Mouse (Mus musculus) embryonic facial prominence, embryonic 10.5 days (tissue): ENCODE results near the gene Nemp1. TPM values are rescaled to one million over a fixed set of nuclear protein-coding genes. Genes with fewer than 3 reads are reported as not detected.

ENCODE experiments used
- DNase-seq: peaks from one replicate; pipeline ENCODE4 v3.0.0-alpha.2; 2017; ENCODE audit warnings: low spot score
- H3K27ac ChIP-seq: fragments of 300-500 bp; sonication (generic); replicated peaks from 2 replicates; pipeline ENCODE4 v1.5.1; 2016; ENCODE audit warnings: mild to moderate bottlenecking
- H3K27me3 ChIP-seq: fragments of 300-500 bp; sonication (generic); replicated peaks from 2 replicates; pipeline ENCODE4 v1.6.1; 2016; ENCODE audit warnings: low read depth, mild to moderate bottlenecking; ENCODE audit not compliant: poor library complexity, severe bottlenecking
- H3K36me3 ChIP-seq: fragments of 300-500 bp; sonication (generic); replicated peaks from 2 replicates; pipeline ENCODE4 v1.6.1; 2016; ENCODE audit warnings: mild to moderate bottlenecking, moderate library complexity
- H3K4me1 ChIP-seq: fragments of 300-500 bp; sonication (generic); 2 replicates; pipeline ENCODE4 v1.6.1; 2016
- H3K4me3 ChIP-seq: fragments of 300-500 bp; sonication (generic); 2 replicates; pipeline ENCODE4 v1.5.1; 2016; ENCODE audit warnings: mild to moderate bottlenecking, moderate library complexity
- H3K9me3 ChIP-seq: fragments of 300-500 bp; sonication (generic); 2 replicates; pipeline ENCODE4 v1.6.1; 2016; ENCODE audit warnings: mild to moderate bottlenecking
- WGBS: fragments of 180-500 bp; shearing (Covaris S2); methylation state at CpG from one replicate; pipeline ENCODE4 v1.1.7; 2016; 5-methylcytosine and 5-hydroxymethylcytosine counted together
- polyA plus RNA-seq: library from polyadenylated mRNA; unstranded; fragments of >200 nt; fragmentation: Nextera tagmentation; extraction: Ambion mirVana; gene quantifications from 2 replicates; pipeline ENCODE4 v1.2.1, GENCODE M21; 2016

The Nemp1 gene
- polyA plus RNA-seq, 1 experiment from 2014 or later = 10.0 TPM

GRCm38 (mm10) chr10:127739661-127740161 lies 73.0 kb downstream of the Nemp1 start:
- peak; percentile 66 for DNase-seq
- Histone ChIP-seq H3K4me3 (peak overlapping the region; percentile 96), H3K9me3 (0 out of 2 replicates have a peak, but pooled peaks cover 4% of the 10 kb centered on the region), H3K27me3 (0 out of 2 replicates have a peak, but pooled peaks cover 3% of the 10 kb centered on the region), H3K36me3 (peaks cover 38% of the 10 kb centered on the region), H3K4me1 (peaks cover 15% of the 10 kb centered on the region), H3K27ac (peak overlapping the region; percentile 97)
- WGBS = under 1% methylated on average over 54 of the region's 55 CpGs

GRCm38 (mm10) chr10:127744661-127745060 lies 78.0 kb downstream of the Nemp1 start:
- Histone ChIP-seq H3K4me3 (no peak overlapping the region), H3K27ac (no peak overlapping the region), H3K9me3 (0 out of 2 replicates have a peak, but pooled peaks cover 4% of the 10 kb centered on the region), H3K4me1 (peaks cover 24% of the 10 kb centered on the region), H3K36me3 (peaks cover 82% of the 10 kb centered on the region), H3K27me3 (0 out of 2 replicates have a peak, but pooled peaks cover 1% of the 10 kb centered on the region)
- DNase-seq = peak; percentile 68
- 62% methylated on average over 5 of the region's 5 CpGs for WGBS

- 79% methylated on average over 5 of the region's 5 CpGs for WGBS
- peaks cover 85% of the 10 kb centered on the region for H3K36me3 ChIP-seq
- DNase-seq = no peak
- H3K27ac ChIP-seq = no peak overlapping the region
- 0 out of 2 replicates have a peak, but pooled peaks cover 4% of the 10 kb centered on the region for H3K9me3 ChIP-seq
- H3K27me3 ChIP-seq = 0 out of 2 replicates have a peak, but pooled peaks cover 4% of the 10 kb centered on the region
- H3K4me3 ChIP-seq = no peak overlapping the region
- peaks cover 23% of the 10 kb centered on the region for H3K4me1 ChIP-seq
Measured at GRCm38 (mm10) chr10:127745886-127746285, 79.2 kb downstream of the Nemp1 start.

GRCm38 (mm10) chr10:127747254-127747653 lies 80.6 kb downstream of the Nemp1 start:
- WGBS = 90% methylated on average over 8 of the region's 8 CpGs

GRCm38 (mm10) chr10:127748847-127749612 lies 82.3 kb downstream of the Nemp1 start:
- Histone ChIP-seq H3K27ac (no peak overlapping the region), H3K27me3 (0 out of 2 replicates have a peak, but pooled peaks cover 4% of the 10 kb centered on the region), H3K36me3 (peaks cover 53% of the 10 kb centered on the region), H3K4me1 (peaks cover 25% of the 10 kb centered on the region), H3K4me3 (peak overlapping the region; percentile 13), H3K9me3 (no peaks in the 10 kb centered on the region)
- DNase-seq = no peak
- 10% methylated on average over 8 of the region's 8 CpGs for WGBS

More at GRCm38 (mm10) chr10:127747254-127747653, 80.6 kb downstream of the Nemp1 start:
- DNase-seq = no peak
- H3K4me1 ChIP-seq = peaks cover 25% of the 10 kb centered on the region
- H3K27ac ChIP-seq = no peak overlapping the region
- no peak overlapping the region for H3K4me3 ChIP-seq
- peaks cover 71% of the 10 kb centered on the region for H3K36me3 ChIP-seq
- H3K27me3 ChIP-seq = 0 out of 2 replicates have a peak, but pooled peaks cover 4% of the 10 kb centered on the region
- 0 out of 2 replicates have a peak, but pooled peaks cover 4% of the 10 kb centered on the region for H3K9me3 ChIP-seq

- Histone ChIP-seq H3K27me3 (0 out of 2 replicates have a peak, but pooled peaks cover 4% of the 10 kb centered on the region), H3K4me3 (peak overlapping the region; percentile 39), H3K27ac (no peak overlapping the region), H3K36me3 (peaks cover 41% of the 10 kb centered on the region), H3K4me1 (peaks cover 25% of the 10 kb centered on the region), H3K9me3 (no peaks in the 10 kb centered on the region)
- WGBS = 48% methylated on average over 24 of the region's 24 CpGs
- DNase-seq = no peak
Measured at GRCm38 (mm10) chr10:127750136-127750777, 83.6 kb downstream of the Nemp1 start.

Other genes with a start within 250 kb of the Nemp1 start
- gene Stac3, start 165.2 kb upstream of the Nemp1 start, polyA plus RNA-seq = 0.57 and 0.58 TPM in 2 replicates
- gene Ndufa4l2, start 151.9 kb upstream of the Nemp1 start, polyA plus RNA-seq = 2.2 and 4.5 TPM in 2 replicates
- 110 and 129 TPM in 2 replicates for gene Shmt2, start 144.5 kb upstream of the Nemp1 start, polyA plus RNA-seq
- 5.2 and 9.7 TPM in 2 replicates for gene Nxph4, start 132.3 kb upstream of the Nemp1 start, polyA plus RNA-seq
- 66.6 and 70.6 TPM in 2 replicates for gene Lrp1, start 45.8 kb upstream of the Nemp1 start, polyA plus RNA-seq
- gene Stat6, start 23.9 kb upstream of the Nemp1 start, polyA plus RNA-seq = 10.4 and 11.5 TPM in 2 replicates
- gene Nab2, start 1.7 kb downstream of the Nemp1 start, polyA plus RNA-seq = 11.6 and 12.1 TPM in 2 replicates
- gene Myo1a, start 38.3 kb downstream of the Nemp1 start, polyA plus RNA-seq = 0.54 and 0.71 TPM in 2 replicates
- 1.5 and 2.0 TPM in 2 replicates for gene Tac2, start 57.6 kb downstream of the Nemp1 start, polyA plus RNA-seq
- gene Zbtb39, start 72.6 kb downstream of the Nemp1 start, polyA plus RNA-seq = 5.3 and 5.4 TPM in 2 replicates
- 0.46 and 0.53 TPM in 2 replicates for gene Gpr182, start 84.8 kb downstream of the Nemp1 start, polyA plus RNA-seq
- gene Rdh1, start 92.8 kb downstream of the Nemp1 start, polyA plus RNA-seq = 0.07 and 0.08 TPM in 2 replicates
- gene Rdh16f1, start 92.9 kb downstream of the Nemp1 start, polyA plus RNA-seq = 0.15 and 0.17 TPM in 2 replicates
- not detected in 2 replicates for gene Rdh9, start 109.5 kb downstream of the Nemp1 start, polyA plus RNA-seq
- not detected in 2 replicates for gene Rdh16, start 134.3 kb downstream of the Nemp1 start, polyA plus RNA-seq
- not detected in 2 replicates for gene Rdh19, start 183.0 kb downstream of the Nemp1 start, polyA plus RNA-seq
- gene Rdh16f2, start 199.6 kb downstream of the Nemp1 start, polyA plus RNA-seq = not detected in 2 replicates
- gene Rdh7, start 221.9 kb downstream of the Nemp1 start, polyA plus RNA-seq = not detected in 2 replicates
- not detected in 2 replicates for gene Sdr9c7, start 231.6 kb downstream of the Nemp1 start, polyA plus RNA-seq